ENCODE assay signal across 9 mouse cellular contexts in genomic region chr16:33195686-33196313, GRCm38 (mm10). TPM values are rescaled to one million over a fixed set of nuclear protein-coding genes. Genes with fewer than 3 reads are reported as not detected.
DNase-seq lines count a peak whose midpoint lies in the region; ATAC-seq and TF ChIP-seq lines count a peak whose summit lies in the region.
"Had no signal": no experiment of that assay in that cellular context is flagged by ENCODE, and none has a peak within 500 bp of the region (broad histone marks: within the 10 kb centered on the region; RNA-seq: fewer than 3 reads in every experiment).

No protein-coding gene starts in this region.

- no peaks in the 10 kb centered on the region for H3K9me3 ChIP-seq in hindbrain, postnatal 0 days (ENCODE audit: low read length)
- no peaks in the 10 kb centered on the region for H3K9me3 ChIP-seq in hindbrain, embryonic 14.5 days (ENCODE audit: control insufficient read depth, low read length)
- H3K9me3 ChIP-seq in liver, embryonic 14.5 days (ENCODE audit: control insufficient read depth, low read length): no peaks in the 10 kb centered on the region
- H3K9me3 ChIP-seq in hindbrain, embryonic 10.5 days: no peaks in the 10 kb centered on the region

- no peak overlapping the region for H3K27ac ChIP-seq in hindbrain, postnatal 0 days
- no peak overlapping the region for H3K27ac ChIP-seq in hindbrain, embryonic 14.5 days
- no peak overlapping the region for H3K27ac ChIP-seq in liver, embryonic 14.5 days
- H3K27ac ChIP-seq in hindbrain, embryonic 10.5 days: no peak overlapping the region

- TF ChIP-seq EP300 in liver, embryonic 14.5 days (IDR thresholded peaks at IDR 0.05; ENCODE audit: low read depth): no peak

- no peaks in the 10 kb centered on the region for H3K27me3 ChIP-seq in hindbrain, postnatal 0 days (ENCODE audit: insufficient read depth, low read length)
- no peaks in the 10 kb centered on the region for H3K27me3 ChIP-seq in hindbrain, embryonic 14.5 days (ENCODE audit: control insufficient read depth, insufficient read depth, low read length)
- no peaks in the 10 kb centered on the region for H3K27me3 ChIP-seq in liver, embryonic 14.5 days (ENCODE audit: control insufficient read depth, insufficient read depth, low read length)
- H3K27me3 ChIP-seq in hindbrain, embryonic 10.5 days (ENCODE audit: insufficient read depth, poor library complexity, severe bottlenecking): no peaks in the 10 kb centered on the region

- no peaks in the 10 kb centered on the region for H3K4me1 ChIP-seq in hindbrain, postnatal 0 days (ENCODE audit: insufficient read depth, low read length)
- H3K4me1 ChIP-seq in hindbrain, embryonic 14.5 days (replicated peaks; ENCODE audit: control insufficient read depth, insufficient read depth, low read length): no peaks in the 10 kb centered on the region
- H3K4me1 ChIP-seq in liver, embryonic 14.5 days (replicated peaks; ENCODE audit: control insufficient read depth in 2 of 2, insufficient read depth in 2 of 2, low read length in 1 of 2): 0 out of 4 replicates have a peak, but pooled peaks cover 0 to 3% of the 10 kb centered on the region in 2 experiments
- 0 out of 2 replicates have a peak, but pooled peaks cover 2% of the 10 kb centered on the region for H3K4me1 ChIP-seq in hindbrain, embryonic 10.5 days (replicated peaks)

- no peak overlapping the region for H3K4me3 ChIP-seq in hindbrain, postnatal 0 days (ENCODE audit: low read length)
- H3K4me3 ChIP-seq in hindbrain, embryonic 14.5 days (replicated peaks; ENCODE audit: low read length): no peak overlapping the region
- H3K4me3 ChIP-seq in liver, embryonic 14.5 days (ENCODE audit: insufficient read depth in 1 of 2, low read depth in 2 of 2, low read length in 2 of 2): no peak overlapping the region
- no peak overlapping the region for H3K4me3 ChIP-seq in hindbrain, embryonic 10.5 days

- no peak overlapping the region for H3K9ac ChIP-seq in hindbrain, postnatal 0 days (replicated peaks; ENCODE audit: low read length)
- no peak overlapping the region for H3K9ac ChIP-seq in hindbrain, embryonic 14.5 days
- H3K9ac ChIP-seq in liver, embryonic 14.5 days (replicated peaks): no peak overlapping the region

- H3K36me3 ChIP-seq in hindbrain, postnatal 0 days (ENCODE audit: insufficient read depth, low read length): no peaks in the 10 kb centered on the region
- peaks cover 33% of the 10 kb centered on the region for H3K36me3 ChIP-seq in hindbrain, embryonic 14.5 days (replicated peaks; ENCODE audit: control insufficient read depth, insufficient read depth)
- H3K36me3 ChIP-seq in liver, embryonic 14.5 days (replicated peaks; ENCODE audit: control insufficient read depth, insufficient read depth, low read depth): no peaks in the 10 kb centered on the region
- H3K36me3 ChIP-seq in hindbrain, embryonic 10.5 days: peaks cover 49% of the 10 kb centered on the region

- WGBS in hindbrain, postnatal 0 days: 50% methylated on average over 4 of the region's 5 CpGs
- WGBS in hindbrain, embryonic 14.5 days: 50% methylated on average over 3 of the region's 5 CpGs
- WGBS in liver, embryonic 14.5 days (ENCODE audit: insufficient replicate concordance): 52% methylated on average over 4 of the region's 5 CpGs
- WGBS in hindbrain, embryonic 10.5 days: 69% methylated on average over 4 of the region's 5 CpGs

- peak; percentile 43 for DNase-seq in hindbrain, postnatal 0 days (ENCODE audit: low spot score)
- no peak for DNase-seq in hindbrain, embryonic 14.5 days (ENCODE audit: low spot score)
- DNase-seq in CD4-positive helper T cell, adult 2 months (ENCODE audit: low read depth, low spot score): peak; percentile 41
- DNase-seq in R1 (ENCODE audit: low read depth, low spot score): peak; percentile 64
- DNase-seq in liver, embryonic 14.5 days (ENCODE audit: low read depth in 3 of 3, low spot score in 3 of 3): no peak
- no peak for DNase-seq in testis, postnatal 14 days (ENCODE audit: low spot score)
- no peak for DNase-seq in cerebellum, adult 11 months
- no peak for DNase-seq in hindbrain, embryonic 10.5 days (ENCODE audit: low spot score)
- DNase-seq: right cerebral cortex, adult 18-20 months had no signal

- no peak overlapping the region for H3K4me2 ChIP-seq in hindbrain, postnatal 0 days (ENCODE audit: low read depth, low read length)
- no peak overlapping the region for H3K4me2 ChIP-seq in hindbrain, embryonic 14.5 days (replicated peaks)
- H3K4me2 ChIP-seq in liver, embryonic 14.5 days (ENCODE audit: low read depth): no peak overlapping the region

- TF ChIP-seq CTCF in hindbrain, postnatal 0 days (IDR thresholded peaks at IDR 0.05; ENCODE audit: low read depth): peak; percentile 61
- TF ChIP-seq CTCF in liver, embryonic 14.5 days (IDR thresholded peaks at IDR 0.05; ENCODE audit: low read depth): peak; percentile 56

- ATAC-seq in hindbrain, postnatal 0 days: no peak
- no peak for ATAC-seq in hindbrain, embryonic 14.5 days (ENCODE audit: low FRiP score)
- no peak for ATAC-seq in liver, embryonic 14.5 days (ENCODE audit: insufficient read depth)

RNA-seq across cellular contexts. Expression of gene Osbpl11, which starts 10.9 kb away (rescaled TPM):
- total RNA-seq in hindbrain, postnatal 0 days (2014; rRNA removed): 23.6 and 25.0 TPM in 2 replicates
- polyA plus RNA-seq in hindbrain, postnatal 0 days (2015; fragmentation: Nextera tagmentation; extraction: Ambion mirVana): 10.8 and 10.9 TPM in 2 replicates
- 18.0 and 20.9 TPM in 2 replicates for polyA plus RNA-seq in hindbrain, embryonic 14.5 days (2014; fragmentation: Nextera tagmentation; extraction: Ambion mirVana)
- polyA plus RNA-seq in liver, embryonic 14.5 days (2012; rRNA removed): 3.1 and 3.3 TPM in 2 replicates
- polyA plus RNA-seq in liver, embryonic 14.5 days (2014; fragmentation: Nextera tagmentation; extraction: Ambion mirVana): 4.3 and 5.5 TPM in 2 replicates
- 23.2 and 24.0 TPM in 2 replicates for polyA plus RNA-seq in hindbrain, embryonic 10.5 days (2016; fragmentation: Nextera tagmentation; extraction: Ambion mirVana)

RNA-seq across cellular contexts. Expression of gene Snx4, which starts 55.4 kb away (rescaled TPM):
- 46.4 and 52.8 TPM in 2 replicates for total RNA-seq in hindbrain, postnatal 0 days (2014; rRNA removed)
- 99.4 and 103 TPM in 2 replicates for polyA plus RNA-seq in hindbrain, postnatal 0 days (2015; fragmentation: Nextera tagmentation; extraction: Ambion mirVana)
- 94.9 and 105 TPM in 2 replicates for polyA plus RNA-seq in hindbrain, embryonic 14.5 days (2014; fragmentation: Nextera tagmentation; extraction: Ambion mirVana)
- polyA plus RNA-seq in liver, embryonic 14.5 days (2012; rRNA removed): 4.7 and 7.1 TPM in 2 replicates
- 21.3 and 22.8 TPM in 2 replicates for polyA plus RNA-seq in liver, embryonic 14.5 days (2014; fragmentation: Nextera tagmentation; extraction: Ambion mirVana)
- 58.2 and 69.5 TPM in 2 replicates for polyA plus RNA-seq in hindbrain, embryonic 10.5 days (2016; fragmentation: Nextera tagmentation; extraction: Ambion mirVana)

Comparison
In these comparisons a context has a peak if more than half of its experiments do, and no peak if none do; other contexts are left out.
1. DNase-seq: peak in hindbrain, postnatal 0 days (single experiment), CD4-positive helper T cell, adult 2 months (single experiment) and R1 (single experiment); none in hindbrain, embryonic 14.5 days (single experiment), liver, embryonic 14.5 days (0 of 3), testis, postnatal 14 days (single experiment), cerebellum, adult 11 months (single experiment) and hindbrain, embryonic 10.5 days (single experiment).